Mouse (Mus musculus): ENCODE measurements at regions not wholly inside any gene's neighbourhood (a gene's known extent, or its start where the extent isn't known, plus 50 kb on each side); places are given as distances from the start of the nearest gene placed in this dataset.

GRCm38 (mm10) chr9:30590661-30591179 lies 163.8 kb downstream of the Snx19 start:
- DNase-seq (ENCODE audit: low spot score in 2 of 2), result no peak

- DNase-seq (ENCODE audit: low spot score in 2 of 2), result no peak
Measured at GRCm38 (mm10) chr9:30581271-30581821, 154.4 kb downstream of the Snx19 start.

GRCm38 (mm10) chr9:30580500-30580899 lies 153.6 kb downstream of the Snx19 start:
- no peak for DNase-seq (ENCODE audit: low spot score in 2 of 2)

GRCm38 (mm10) chr9:30578213-30578612 lies 151.3 kb downstream of the Snx19 start:
- no peak for DNase-seq (ENCODE audit: low spot score in 2 of 2)

- no peak for DNase-seq (ENCODE audit: low spot score in 2 of 2)
Measured at GRCm38 (mm10) chr9:30577243-30577642, 150.3 kb downstream of the Snx19 start.

GRCm38 (mm10) chr9:30575531-30575930 lies 148.6 kb downstream of the Snx19 start:
- DNase-seq (ENCODE audit: low spot score in 2 of 2), result no peak

GRCm38 (mm10) chr9:30573294-30573693 lies 146.4 kb downstream of the Snx19 start:
- DNase-seq (ENCODE audit: low spot score in 2 of 2), result no peak

- no peak for DNase-seq (ENCODE audit: low spot score in 2 of 2)
Measured at GRCm38 (mm10) chr9:30571014-30571413, 144.1 kb downstream of the Snx19 start.

- DNase-seq (ENCODE audit: low spot score in 2 of 2), result no peak
Measured at GRCm38 (mm10) chr9:30564765-30565680, 138.1 kb downstream of the Snx19 start.

- peak in 1 of 2 experiments; percentile 12 for DNase-seq (ENCODE audit: low spot score in 2 of 2)
Measured at GRCm38 (mm10) chr9:30563399-30563798, 136.5 kb downstream of the Snx19 start.

GRCm38 (mm10) chr9:30554908-30555307 lies 128.0 kb downstream of the Snx19 start:
- no peak for DNase-seq (ENCODE audit: low spot score in 2 of 2)

GRCm38 (mm10) chr9:30552721-30553120 lies 125.8 kb downstream of the Snx19 start:
- DNase-seq (ENCODE audit: low spot score in 2 of 2), result no peak

- no peak for DNase-seq (ENCODE audit: low spot score in 2 of 2)
Measured at GRCm38 (mm10) chr9:30549892-30550515, 123.1 kb downstream of the Snx19 start.

GRCm38 (mm10) chr9:30539858-30540257 lies 113.0 kb downstream of the Snx19 start:
- no peak for DNase-seq (ENCODE audit: low spot score in 2 of 2)

- no peak for DNase-seq (ENCODE audit: low spot score in 2 of 2)
Measured at GRCm38 (mm10) chr9:30536508-30537100, 109.7 kb downstream of the Snx19 start.

GRCm38 (mm10) chr9:30534961-30535360 lies 108.1 kb downstream of the Snx19 start:
- DNase-seq (ENCODE audit: low spot score in 2 of 2), result no peak

GRCm38 (mm10) chr9:30533780-30534343 lies 107.0 kb downstream of the Snx19 start:
- DNase-seq (ENCODE audit: low spot score in 2 of 2), result peak; percentile 13 to 20

GRCm38 (mm10) chr9:30533091-30533779 lies 106.3 kb downstream of the Snx19 start:
- no peak for DNase-seq (ENCODE audit: low spot score in 2 of 2)

GRCm38 (mm10) chr9:30525086-30525485 lies 98.2 kb downstream of the Snx19 start:
- no peak for DNase-seq (ENCODE audit: low spot score in 2 of 2)

GRCm38 (mm10) chr9:30524401-30525066 lies 97.6 kb downstream of the Snx19 start:
- DNase-seq (ENCODE audit: low spot score in 2 of 2), result no peak
